In genomic region chr8:105715042-105715441, GRCm38 (mm10) we compare ENCODE assay signal across 16 mouse cellular contexts. TPM values are rescaled to one million over a fixed set of nuclear protein-coding genes. Genes with fewer than 3 reads are reported as not detected.
DNase-seq lines count a peak whose midpoint lies in the region; ATAC-seq and TF ChIP-seq lines count a peak whose summit lies in the region.
"Had no signal": no experiment of that assay in that cellular context is flagged by ENCODE, and none has a peak within 500 bp of the region (broad histone marks: within the 10 kb centered on the region; RNA-seq: fewer than 3 reads in every experiment).

No protein-coding gene starts in this region.

- H3K4me1 ChIP-seq in kidney, postnatal 0 days (replicated peaks; ENCODE audit: insufficient read depth, low read length), result no peaks in the 10 kb centered on the region
- no peaks in the 10 kb centered on the region for H3K4me1 ChIP-seq in heart, embryonic 15.5 days (replicated peaks)
- H3K4me1 ChIP-seq: intestine, embryonic 15.5 days; neural tube, embryonic 12.5 days had no signal

- H3K27me3 ChIP-seq in kidney, postnatal 0 days (ENCODE audit: insufficient read depth, low read length), result no peaks in the 10 kb centered on the region
- no peaks in the 10 kb centered on the region for H3K27me3 ChIP-seq in heart, embryonic 15.5 days
- H3K27me3 ChIP-seq: intestine, embryonic 15.5 days; neural tube, embryonic 12.5 days had no signal

- DNase-seq in kidney, postnatal 0 days (ENCODE audit: low spot score), result no peak
- no peak for DNase-seq in kidney, adult 8-10 months
- peak; percentile 36 to 38 for DNase-seq in lung, postnatal 4 days
- DNase-seq in cerebellum, postnatal 36 days, result no peak
- DNase-seq in left cerebral cortex, postnatal 36 days (ENCODE audit: low spot score in 2 of 2), result no peak
- DNase-seq: cerebellum, adult 18-20 months; right cerebral cortex, postnatal 25 days; thymus, adult 2 months had no signal

- 0 out of 2 replicates have a peak, but pooled peaks cover 8% of the 10 kb centered on the region for H3K36me3 ChIP-seq in kidney, postnatal 0 days (ENCODE audit: insufficient read depth, low read length)
- peaks cover 9% of the 10 kb centered on the region; the same call in 1 of the 2 replicates for H3K36me3 ChIP-seq in heart, embryonic 15.5 days
- H3K36me3 ChIP-seq: intestine, embryonic 15.5 days had no signal

- H3K4me2 ChIP-seq in kidney, postnatal 0 days (ENCODE audit: low read length), result no peak overlapping the region
- H3K4me2 ChIP-seq in heart, embryonic 15.5 days, result no peak overlapping the region
- H3K4me2 ChIP-seq: intestine, embryonic 15.5 days; neural tube, embryonic 12.5 days had no signal

- no peak for ATAC-seq in kidney, postnatal 0 days (replicated peaks; ENCODE audit: low FRiP score, low read depth)
- ATAC-seq in common myeloid progenitor, adult 5-6 weeks (replicated peaks; ENCODE audit: low read depth, poor library complexity, severe bottlenecking), result peak; percentile 63
- ATAC-seq in heart, embryonic 15.5 days (replicated peaks; ENCODE audit: insufficient number of reproducible peaks, insufficient read depth, low FRiP score, low read depth), result 0 out of 2 replicates have a peak, but pooled peaks have one; percentile 16

- no peak for TF ChIP-seq CTCF in kidney, postnatal 0 days (IDR thresholded peaks at IDR 0.05; ENCODE audit: low read depth)

- no peak overlapping the region for H3K9ac ChIP-seq in kidney, postnatal 0 days (ENCODE audit: low read depth, low read length)
- H3K9ac ChIP-seq in heart, embryonic 15.5 days, result no peak overlapping the region
- H3K9ac ChIP-seq: intestine, embryonic 15.5 days; neural tube, embryonic 12.5 days had no signal

- peak overlapping the region; percentile 36; the same call in 1 of the 2 replicates for H3K27ac ChIP-seq in kidney, postnatal 0 days
- peak overlapping the region; percentile 58 for H3K27ac ChIP-seq in heart, embryonic 15.5 days
- H3K27ac ChIP-seq: intestine, embryonic 15.5 days; neural tube, embryonic 12.5 days had no signal

- WGBS in kidney, postnatal 0 days, result 56% methylated on average over 6 of the region's 6 CpGs
- 58% methylated on average over 6 of the region's 6 CpGs for WGBS in heart, embryonic 15.5 days

- no peak overlapping the region for H3K4me3 ChIP-seq in kidney, postnatal 0 days (replicated peaks; ENCODE audit: low read depth, low read length)
- no peak overlapping the region for H3K4me3 ChIP-seq in heart, embryonic 15.5 days
- H3K4me3 ChIP-seq: erythroblast, embryonic 14.5 days; intestine, embryonic 15.5 days; neural tube, embryonic 12.5 days had no signal

- no peaks in the 10 kb centered on the region for H3K9me3 ChIP-seq in kidney, postnatal 0 days (replicated peaks; ENCODE audit: low read length)
- no peaks in the 10 kb centered on the region for H3K9me3 ChIP-seq in heart, embryonic 15.5 days (replicated peaks)
- H3K9me3 ChIP-seq: intestine, embryonic 15.5 days; neural tube, embryonic 12.5 days had no signal

- intact Hi-C loops in left cerebral cortex, postnatal 36 days (cut with DNase I), result loop anchor here (2.0 to 10.0 kb wide), 3 partner anchors 110 to 216 kb away; partner anchors contain the start of genes Cenpt, Ranbp10, Thap11 and Tsnaxip1

RNA-seq across cellular contexts. Expression of gene Enkd1, which starts 7.0 kb away (rescaled TPM):
- 14.6 and 17.8 TPM in 2 replicates for polyA plus RNA-seq in kidney, postnatal 0 days (2015; fragmentation: Nextera tagmentation; extraction: Ambion mirVana)
- 12.9 and 16.0 TPM in 2 replicates for total RNA-seq in common myeloid progenitor, adult 5-6 weeks (2017)
- 9.8 and 12.7 TPM in 2 replicates for polyA plus RNA-seq in heart, embryonic 15.5 days (2015; fragmentation: Nextera tagmentation; extraction: Ambion mirVana)
- 10 to 100 TPM in 1 of 2 experiments, 1 to 10 TPM in 1; 9.9 to 10.7 TPM for total RNA-seq in left cerebral cortex, postnatal 36 days (2021)

RNA-seq across cellular contexts. Expression of gene 4933405L10Rik, which starts 7.6 kb away (rescaled TPM):
- 0.11 TPM in 1 of 2 replicates, not detected in the other for polyA plus RNA-seq in kidney, postnatal 0 days (2015; fragmentation: Nextera tagmentation; extraction: Ambion mirVana)
- total RNA-seq in common myeloid progenitor, adult 5-6 weeks (2017), result not detected in 2 replicates
- not detected in 2 replicates for polyA plus RNA-seq in heart, embryonic 15.5 days (2015; fragmentation: Nextera tagmentation; extraction: Ambion mirVana)
- not detected for total RNA-seq in left cerebral cortex, postnatal 36 days (2021)
- total RNA-seq: adrenal gland, adult 18-20 months; gastrocnemius, postnatal 4 days; megakaryocyte-erythroid progenitor cell, adult 5-6 weeks had no signal
- polyA plus RNA-seq: erythroblast, embryonic 14.5 days; neural tube, embryonic 12.5 days; thymus, adult 2 months had no signal

RNA-seq across cellular contexts. Expression of gene Pard6a, which starts 14.1 kb away (rescaled TPM):
- polyA plus RNA-seq in kidney, postnatal 0 days (2015; fragmentation: Nextera tagmentation; extraction: Ambion mirVana), result 18.7 and 19.6 TPM in 2 replicates
- 0.41 and 11.5 TPM in 2 replicates for total RNA-seq in common myeloid progenitor, adult 5-6 weeks (2017)
- polyA plus RNA-seq in heart, embryonic 15.5 days (2015; fragmentation: Nextera tagmentation; extraction: Ambion mirVana), result 13.8 and 13.9 TPM in 2 replicates
- total RNA-seq in left cerebral cortex, postnatal 36 days (2021), result 10 to 100 TPM; 45.5 to 53.6 TPM

RNA-seq across cellular contexts. Expression of gene Acd, which starts 14.1 kb away (rescaled TPM):
- 51.2 and 53.4 TPM in 2 replicates for polyA plus RNA-seq in kidney, postnatal 0 days (2015; fragmentation: Nextera tagmentation; extraction: Ambion mirVana)
- total RNA-seq in common myeloid progenitor, adult 5-6 weeks (2017), result 17.8 and 33.4 TPM in 2 replicates
- polyA plus RNA-seq in heart, embryonic 15.5 days (2015; fragmentation: Nextera tagmentation; extraction: Ambion mirVana), result 33.7 and 43.3 TPM in 2 replicates
- 10 to 100 TPM; 45.8 to 50.6 TPM for total RNA-seq in left cerebral cortex, postnatal 36 days (2021)

RNA-seq across cellular contexts. Expression of gene Carmil2, which starts 29.0 kb away (rescaled TPM):
- 0.28 and 0.45 TPM in 2 replicates for polyA plus RNA-seq in kidney, postnatal 0 days (2015; fragmentation: Nextera tagmentation; extraction: Ambion mirVana)
- total RNA-seq in common myeloid progenitor, adult 5-6 weeks (2017), result 2.9 and 4.3 TPM in 2 replicates
- 0.26 and 2.4 TPM in 2 replicates for polyA plus RNA-seq in heart, embryonic 15.5 days (2015; fragmentation: Nextera tagmentation; extraction: Ambion mirVana)
- total RNA-seq in left cerebral cortex, postnatal 36 days (2021), result 10 to 100 TPM; 56.3 to 66.3 TPM

Comparison
In these comparisons a context has a peak if more than half of its experiments do, and no peak if none do; other contexts are left out.
1. DNase-seq: peak in lung, postnatal 4 days (2 of 2); none in kidney, postnatal 0 days (single experiment), kidney, adult 8-10 months (0 of 2), cerebellum, postnatal 36 days (0 of 2) and left cerebral cortex, postnatal 36 days (0 of 2).